Mouse (Mus musculus) cerebellum, adult 2 months (tissue): ENCODE measurements around the gene Vta1. TPM values are rescaled to one million over a fixed set of nuclear protein-coding genes. Genes with fewer than 3 reads are reported as not detected.

ENCODE experiments used
- DNase-seq, 2 experiments: peaks; one replicate each; pipeline ENCODE4 v3.0.0; 2021
- H3K27ac ChIP-seq: fragments of 200-500 bp; 2 replicates; pipeline ENCODE4 v1.5.1; 2012; ENCODE audit warnings: low read length, control low read depth, inconsistent platforms; ENCODE audit not compliant: insufficient read depth
- H3K27me3 ChIP-seq: fragments of 200-500 bp; 2 replicates; pipeline ENCODE4 v1.6.1; 2012; ENCODE audit warnings: inconsistent platforms, mild to moderate bottlenecking, low read length, moderate library complexity; ENCODE audit not compliant: control insufficient read depth, insufficient read depth
- H3K4me1 ChIP-seq: fragments of 200-500 bp; 2 replicates; pipeline ENCODE4 v1.6.1; 2011; ENCODE audit warnings: low read length; ENCODE audit not compliant: control insufficient read depth, insufficient read depth
- H3K4me3 ChIP-seq: fragments of 200-500 bp; replicated peaks from 2 replicates; pipeline ENCODE3; 2011; ENCODE audit warnings: mild to moderate bottlenecking, low read depth, low read length, control low read depth; ENCODE audit not compliant: insufficient read depth
- CTCF ChIP-seq: fragments of 200-500 bp; IDR thresholded peaks from 2 replicates; pipeline ENCODE4 v1.5.1; 2011; ENCODE audit warnings: low read depth, mild to moderate bottlenecking, control low read depth, low read length, moderate library complexity, borderline replicate concordance; ENCODE audit not compliant: insufficient read depth
- POLR2A ChIP-seq: fragments of 200-500 bp; IDR thresholded peaks from 2 replicates; pipeline ENCODE4 v1.6.1; 2011; ENCODE audit warnings: low read length, control low read depth, borderline replicate concordance; ENCODE audit not compliant: insufficient read depth
- WGBS: fragments of 180-500 bp; shearing (Covaris S2); methylation state at CpG from one replicate; pipeline ENCODE4 v1.1.7; 2018; 5-methylcytosine and 5-hydroxymethylcytosine counted together
- polyA plus RNA-seq: library from polyadenylated mRNA; depleted of rRNA; stranded (reverse); fragments of >200 nt; gene quantifications from 2 replicates; pipeline ENCODE4 v1.2.3, GENCODE M21; 2012; rRNA removed

Gene Vta1
- polyA plus RNA-seq = 88.1 and 101 TPM in 2 replicates

DNA sequence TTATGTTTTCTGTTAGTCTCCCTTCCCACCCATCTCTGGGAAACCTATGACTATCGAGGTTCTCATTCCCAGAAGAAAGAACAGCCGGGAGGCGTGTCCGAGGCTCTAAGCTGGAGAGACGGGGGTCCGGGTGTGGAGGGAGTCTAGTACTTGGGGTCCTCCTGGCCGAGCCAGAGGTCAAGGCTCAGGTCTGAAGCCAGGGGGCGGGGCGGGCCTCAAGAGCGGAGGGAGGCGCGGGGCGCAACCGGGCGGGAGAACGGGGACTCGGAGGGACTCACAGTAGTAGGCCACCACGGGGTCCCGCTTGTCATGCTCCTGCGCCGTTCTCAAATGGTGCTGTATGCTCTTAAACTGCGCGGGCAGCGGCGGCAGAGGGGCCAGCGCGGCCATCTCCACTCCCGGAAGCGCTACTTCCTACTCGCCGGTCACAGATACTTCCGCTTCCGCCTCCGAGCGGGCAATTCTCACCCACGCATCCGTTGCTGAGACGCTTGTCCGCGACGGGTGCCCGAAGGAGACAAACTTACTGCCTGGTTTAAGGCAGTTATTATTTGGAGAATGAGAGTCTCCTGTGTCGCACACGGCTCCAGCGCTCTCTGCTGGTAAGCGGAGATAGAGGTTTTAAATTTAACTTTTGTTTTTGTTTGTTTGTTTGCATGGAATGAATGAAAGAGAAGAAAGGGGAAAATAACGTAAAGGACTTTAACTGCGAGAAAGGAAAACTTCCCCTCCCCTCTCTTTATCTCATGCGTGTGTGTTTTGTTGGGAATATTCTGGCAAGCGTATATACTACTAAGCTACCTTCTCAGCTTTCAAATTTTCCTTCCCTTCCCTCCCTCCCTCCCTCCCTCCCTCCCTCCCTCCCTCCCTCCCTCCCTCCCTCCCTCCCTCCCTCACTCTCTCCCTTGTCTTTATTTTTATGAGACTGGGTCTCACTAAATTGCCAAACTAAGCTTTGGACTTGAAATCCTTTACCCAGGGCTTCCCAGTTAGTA lies at the start of gene Vta1, which contains the start of gene Nmbr:
Gene Vta1, minus strand, starts transcription at position 489 of the 995 bp plus-strand sequence.
Gene Nmbr, plus strand, starts transcription at position 520 of the 995 bp plus-strand sequence.
- under 1% methylated on average over 50 of the region's 50 CpGs for WGBS
- Histone ChIP-seq H3K4me1 (no peaks in the 10 kb centered on the region), H3K27ac (no peak within 1 kb of the TSS), H3K4me3 (peak within 1 kb of the TSS; percentile 62), H3K27me3 (no peaks in the 10 kb centered on the region)
- peak; percentile 99 for DNase-seq
- TF ChIP-seq POLR2A (peak; percentile 57; the same call in 1 of the 2 replicates), CTCF (peak; percentile 67)

GRCm38 (mm10) chr10:14734285-14734684 lies 28.9 kb upstream of the Vta1 start:
- Histone ChIP-seq H3K4me3 (no peak overlapping the region), H3K27me3 (no peaks in the 10 kb centered on the region), H3K27ac (no peak overlapping the region), H3K4me1 (no peaks in the 10 kb centered on the region)
- TF ChIP-seq CTCF (peak; percentile 17; the same call in 1 of the 2 replicates), POLR2A (no peak)
- WGBS = 7% methylated on average over 2 of the region's 2 CpGs
- DNase-seq = peak in 1 of 2 experiments; percentile 15

DNA sequence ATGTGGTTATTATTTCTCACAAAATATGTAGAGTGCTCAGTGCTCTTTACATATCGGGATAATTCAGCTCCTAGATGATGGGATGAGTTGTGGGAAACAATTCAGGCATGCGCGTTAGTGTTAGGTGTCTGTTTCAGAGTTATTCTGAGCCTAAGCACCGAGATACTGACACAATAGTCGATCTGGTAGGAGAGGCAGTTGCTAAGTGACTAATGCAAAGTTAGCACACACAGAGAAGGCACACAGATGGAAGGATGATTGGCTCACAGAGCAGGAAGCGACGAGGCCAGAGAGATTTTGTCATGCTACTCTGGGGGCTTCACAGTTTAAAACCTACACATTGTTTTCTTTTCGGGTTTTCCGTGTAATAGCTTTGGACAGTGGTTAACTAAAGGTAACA lies 20.3 kb upstream of the Vta1 start:
- Histone ChIP-seq H3K4me1 (no peaks in the 10 kb centered on the region), H3K27ac (no peak overlapping the region), H3K27me3 (no peaks in the 10 kb centered on the region), H3K4me3 (no peak overlapping the region)
- TF ChIP-seq POLR2A = no peak
- no peak for TF ChIP-seq CTCF
- DNase-seq = no peak
- WGBS = 42% methylated on average over 9 of the region's 9 CpGs

- no peaks in the 10 kb centered on the region for H3K4me1 ChIP-seq
- no peaks in the 10 kb centered on the region for H3K27me3 ChIP-seq
- WGBS = 55% methylated on average over 3 of the region's 3 CpGs
- H3K4me3 ChIP-seq = no peak within 1 kb of the TSS
- DNase-seq = no peak
- no peak for TF ChIP-seq POLR2A
- TF ChIP-seq CTCF = no peak
- H3K27ac ChIP-seq = no peak within 1 kb of the TSS
Observed at GRCm38 (mm10) chr10:14718114-14718513, 12.8 kb upstream of the Vta1 start, which contains the start of gene Gje1. Gje1 (minus strand) TSS chr10:14718214.

- Histone ChIP-seq H3K27ac (no peak overlapping the region), H3K27me3 (no peaks in the 10 kb centered on the region), H3K4me1 (no peaks in the 10 kb centered on the region), H3K4me3 (no peak overlapping the region)
- TF ChIP-seq POLR2A (no peak), CTCF (no peak)
- DNase-seq = no peak
- whole genome bisulfite sequencing = 20% methylated on average over 4 of the region's 4 CpGs
Observed at GRCm38 (mm10) chr10:14703830-14704420, 1.4 kb downstream of the Vta1 start.

- Histone ChIP-seq H3K4me1 (no peaks in the 10 kb centered on the region), H3K27ac (no peak overlapping the region), H3K4me3 (no peak overlapping the region), H3K27me3 (no peaks in the 10 kb centered on the region)
- TF ChIP-seq POLR2A (no peak), CTCF (no peak)
- 12% methylated on average over 1 of the region's 1 CpGs for WGBS
- no peak for DNase-seq
Observed at GRCm38 (mm10) chr10:14703239-14703638, 2.1 kb downstream of the Vta1 start.

GRCm38 (mm10) chr10:14690349-14690748 lies 15.0 kb downstream of the Vta1 start:
- no peak for DNase-seq
- 73% methylated on average over 3 of the region's 3 CpGs for WGBS

More at GRCm38 (mm10) chr10:14690349-14690748, 15.0 kb downstream of the Vta1 start:
- Histone ChIP-seq H3K4me1 (no peaks in the 10 kb centered on the region), H3K4me3 (no peak overlapping the region), H3K27me3 (no peaks in the 10 kb centered on the region), H3K27ac (no peak overlapping the region)
- TF ChIP-seq CTCF (no peak), POLR2A (no peak)
